Mouse (Mus musculus): Measurements from ENCODE around the gene Npc1l1.

The Npc1l1 gene

GRCm38 (mm10) chr11:6207090-6207489 is 22.9 kb downstream of the Npc1l1 start:
- DNase-seq (ENCODE audit: low spot score), result no peak

- no peak for DNase-seq (ENCODE audit: low spot score)
Measured at GRCm38 (mm10) chr11:6200570-6200969, 29.4 kb downstream of the Npc1l1 start.

GRCm38 (mm10) chr11:6200087-6200569 is 29.8 kb downstream of the Npc1l1 start, which contains the start of gene Nudcd3:
Gene Nudcd3, minus strand, starts transcription at chr11:6200415.
- DNase-seq (ENCODE audit: low spot score), result peak; percentile 91

- peak; percentile 40 for DNase-seq (ENCODE audit: low spot score)
Measured at GRCm38 (mm10) chr11:6199410-6200086, 30.4 kb downstream of the Npc1l1 start, which contains the start of gene A730071L15Rik. Gene A730071L15Rik, plus strand, starts transcription at chr11:6200029.

- no peak for DNase-seq (ENCODE audit: low spot score)
Measured at GRCm38 (mm10) chr11:6198449-6198848, 31.5 kb downstream of the Npc1l1 start.

GRCm38 (mm10) chr11:6196780-6197179 is 33.2 kb downstream of the Npc1l1 start:
- DNase-seq (ENCODE audit: low spot score), result no peak

- peak; percentile 97 for DNase-seq (ENCODE audit: low spot score)
Measured at GRCm38 (mm10) chr11:6187878-6188277, 42.1 kb downstream of the Npc1l1 start.

GRCm38 (mm10) chr11:6187399-6187798 is 42.5 kb downstream of the Npc1l1 start:
- DNase-seq (ENCODE audit: low spot score), result no peak

- peak; percentile 15 for DNase-seq (ENCODE audit: low spot score)
Measured at GRCm38 (mm10) chr11:6184202-6184935, 45.6 kb downstream of the Npc1l1 start.

GRCm38 (mm10) chr11:6183246-6183645 is 46.7 kb downstream of the Npc1l1 start:
- no peak for DNase-seq (ENCODE audit: low spot score)

GRCm38 (mm10) chr11:6180811-6181399 is 49.0 kb downstream of the Npc1l1 start:
- DNase-seq (ENCODE audit: low spot score), result no peak

GRCm38 (mm10) chr11:6179194-6179593 is 50.7 kb downstream of the Npc1l1 start:
- DNase-seq (ENCODE audit: low spot score), result no peak

GRCm38 (mm10) chr11:6178673-6179166 is 51.2 kb downstream of the Npc1l1 start:
- DNase-seq (ENCODE audit: low spot score), result no peak

GRCm38 (mm10) chr11:6177781-6178420 is 52.0 kb downstream of the Npc1l1 start:
- DNase-seq (ENCODE audit: low spot score), result no peak

GRCm38 (mm10) chr11:6175506-6175905 is 54.4 kb downstream of the Npc1l1 start:
- DNase-seq (ENCODE audit: low spot score), result no peak

- peak; percentile 51 for DNase-seq (ENCODE audit: low spot score)
Measured at GRCm38 (mm10) chr11:6174719-6175118, 55.2 kb downstream of the Npc1l1 start.

GRCm38 (mm10) chr11:6169041-6169663 is 60.8 kb downstream of the Npc1l1 start:
- no peak for DNase-seq (ENCODE audit: low spot score)

GRCm38 (mm10) chr11:6166351-6166750 is 63.6 kb downstream of the Npc1l1 start:
- DNase-seq (ENCODE audit: low spot score), result no peak

GRCm38 (mm10) chr11:6165391-6166081 is 64.4 kb downstream of the Npc1l1 start:
- DNase-seq (ENCODE audit: low spot score), result no peak

- no peak for DNase-seq (ENCODE audit: low spot score)
Measured at GRCm38 (mm10) chr11:6164781-6165180, 65.2 kb downstream of the Npc1l1 start.

- no peak for DNase-seq (ENCODE audit: low spot score)
Measured at GRCm38 (mm10) chr11:6163706-6164105, 66.2 kb downstream of the Npc1l1 start.
